Mouse (Mus musculus): Measurements from ENCODE around the gene Nudt1. TPM values are rescaled to one million over a fixed set of nuclear protein-coding genes. Genes with fewer than 3 reads are reported as not detected.

Gene Nudt1
- total RNA-seq, 2 experiments from 2014 or later = 4.0 to 5.1 TPM

DNA sequence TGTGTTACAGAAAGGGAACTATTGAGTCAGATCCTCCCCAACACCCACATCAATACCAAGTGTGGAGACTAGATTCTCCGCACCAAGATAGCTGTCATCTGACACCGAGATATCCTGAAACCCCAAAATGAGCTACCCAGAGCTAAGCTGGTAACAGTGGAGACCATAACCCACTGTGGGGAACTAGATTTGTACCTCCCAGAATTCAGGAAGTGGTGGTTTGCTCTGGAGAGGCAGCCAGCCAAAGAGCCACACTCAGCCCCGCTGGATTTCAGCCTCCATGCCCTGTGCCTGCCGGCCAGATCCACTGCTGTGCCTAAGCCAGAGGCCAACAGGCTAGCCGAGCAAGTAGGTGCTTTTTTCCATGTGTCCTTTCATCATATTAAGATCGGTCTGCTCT, 57.8 kb downstream of the Nudt1 start:
- no peak for DNase-seq (ENCODE audit: low spot score in 2 of 2)

DNA sequence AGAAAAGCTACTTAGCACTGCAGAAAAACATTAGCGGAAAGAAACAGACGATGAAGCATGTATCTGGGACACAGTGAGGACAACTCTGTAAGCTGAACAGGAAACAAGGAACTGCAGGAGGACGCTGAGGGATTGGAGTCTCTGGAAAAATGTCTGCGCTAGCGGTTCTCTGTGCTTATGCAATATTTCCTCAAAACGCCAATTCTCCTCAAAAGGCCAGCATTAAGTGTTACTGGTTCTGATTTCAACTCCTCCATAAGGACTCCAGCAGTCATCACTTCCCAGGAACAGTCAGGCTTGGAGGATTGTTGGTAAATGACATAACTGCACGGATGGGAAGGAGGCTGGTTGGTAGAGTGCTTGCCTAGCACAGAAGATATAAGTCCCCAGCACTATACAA, 59.7 kb downstream of the Nudt1 start:
- no peak for DNase-seq (ENCODE audit: low spot score in 2 of 2)

DNA sequence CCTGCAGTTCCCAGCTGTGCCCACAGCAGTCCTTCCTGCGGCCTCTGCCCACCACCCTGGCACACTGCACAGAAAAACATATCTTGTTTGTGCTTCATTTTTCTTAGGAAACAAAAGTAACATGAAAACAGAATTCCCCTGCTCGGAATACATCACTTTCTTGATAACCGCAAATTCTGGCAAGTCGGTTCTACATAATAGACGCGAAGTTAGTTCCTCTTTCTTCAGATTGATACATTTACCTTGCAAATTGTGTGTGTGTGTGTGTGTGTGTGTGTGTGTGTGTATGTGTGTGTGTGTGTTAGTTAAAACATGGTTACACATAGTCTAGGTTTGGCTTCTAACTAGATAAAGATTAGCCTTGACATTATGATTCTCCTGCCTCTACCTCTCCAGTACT, 61.2 kb downstream of the Nudt1 start:
- DNase-seq (ENCODE audit: low spot score in 2 of 2) = no peak

DNA sequence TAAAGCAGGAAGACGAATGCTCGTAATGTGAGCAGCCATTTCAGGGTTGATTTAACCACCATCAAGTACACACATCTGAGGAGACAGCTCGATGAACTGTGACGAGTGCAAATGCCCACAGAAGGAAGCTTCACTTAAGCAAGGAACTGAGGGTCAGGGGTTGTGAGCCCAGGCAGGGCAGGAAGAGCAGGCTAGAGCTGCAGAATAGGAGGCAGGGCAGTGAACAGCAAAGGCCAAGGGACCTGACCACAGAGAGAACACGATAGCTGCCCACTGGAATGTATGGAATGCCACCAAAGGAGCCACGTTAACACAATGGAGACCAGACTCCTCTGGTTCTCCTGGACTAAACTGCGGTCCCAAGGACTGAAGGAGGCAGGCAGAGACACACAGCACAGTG, 62.1 kb downstream of the Nudt1 start:
- DNase-seq (ENCODE audit: low spot score in 2 of 2) = no peak

DNA sequence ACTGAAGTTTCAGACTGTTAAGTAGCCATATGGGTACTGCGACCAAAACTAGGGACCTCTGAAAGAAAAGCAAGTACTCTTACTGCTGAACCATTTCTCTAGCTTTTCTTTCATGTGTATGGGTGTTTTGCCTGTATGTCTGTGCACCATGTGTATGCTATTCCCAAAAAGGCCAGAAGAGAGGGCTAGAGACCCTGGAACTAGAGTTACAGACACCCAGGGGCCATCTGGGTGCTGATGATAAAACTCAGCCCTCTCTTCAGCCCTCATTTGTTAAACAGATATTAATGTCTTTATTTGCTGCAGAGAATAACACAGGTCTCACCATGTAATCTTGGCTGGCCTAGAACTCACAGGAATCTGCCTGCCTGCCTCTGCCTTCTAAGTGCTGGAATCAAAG, 63.0 kb downstream of the Nudt1 start:
- DNase-seq (ENCODE audit: low spot score in 2 of 2) = no peak

DNA sequence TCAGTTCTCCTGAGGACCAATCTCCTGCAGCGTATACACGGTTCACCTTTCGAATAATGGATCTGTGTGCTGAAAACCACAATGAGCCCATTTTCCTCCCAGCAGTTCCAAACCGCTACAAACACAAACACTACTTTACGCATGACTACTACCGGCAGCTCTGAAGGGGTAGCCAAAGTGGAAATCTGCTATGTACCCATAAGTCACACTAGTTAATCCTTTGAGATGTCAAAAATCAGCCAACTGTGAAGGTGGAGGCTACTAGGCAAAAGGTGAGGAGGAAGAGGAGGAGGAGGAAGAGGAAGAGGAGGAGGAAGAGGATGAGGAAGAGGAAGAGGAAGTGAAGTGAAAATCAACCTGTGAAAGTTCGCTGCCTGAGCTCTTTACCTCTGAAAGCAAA, 65.8 kb downstream of the Nudt1 start:
- DNase-seq (ENCODE audit: low spot score in 2 of 2) = no peak

Other genes with a start within 250 kb of the Nudt1 start
- 10 to 100 TPM; 14.1 to 16.9 TPM for gene Mad1l1, start 104 bp upstream of the Nudt1 start, total RNA-seq (2021)
- gene Mrm2, start 10.2 kb downstream of the Nudt1 start, total RNA-seq (2021) = 10 to 100 TPM in 1 of 2 experiments, 1 to 10 TPM in 1; 9.0 to 11.8 TPM
- gene Snx8, start 67.6 kb downstream of the Nudt1 start, total RNA-seq (2021) = 10 to 100 TPM; 11.3 to 12.2 TPM
- gene Eif3b, start 97.7 kb downstream of the Nudt1 start, total RNA-seq (2021) = 10 to 100 TPM; 90.4 to 96.3 TPM
- gene Gm4869, start 124.0 kb downstream of the Nudt1 start, total RNA-seq (2021) = not detected
- gene Chst12, start 183.9 kb downstream of the Nudt1 start, total RNA-seq (2021) = 10 to 100 TPM; 18.4 to 18.8 TPM
- not detected for gene Grifin, start 243.4 kb downstream of the Nudt1 start, total RNA-seq (2021)